8 mouse cellular contexts compared by ENCODE assay signal in the genomic region with DNA sequence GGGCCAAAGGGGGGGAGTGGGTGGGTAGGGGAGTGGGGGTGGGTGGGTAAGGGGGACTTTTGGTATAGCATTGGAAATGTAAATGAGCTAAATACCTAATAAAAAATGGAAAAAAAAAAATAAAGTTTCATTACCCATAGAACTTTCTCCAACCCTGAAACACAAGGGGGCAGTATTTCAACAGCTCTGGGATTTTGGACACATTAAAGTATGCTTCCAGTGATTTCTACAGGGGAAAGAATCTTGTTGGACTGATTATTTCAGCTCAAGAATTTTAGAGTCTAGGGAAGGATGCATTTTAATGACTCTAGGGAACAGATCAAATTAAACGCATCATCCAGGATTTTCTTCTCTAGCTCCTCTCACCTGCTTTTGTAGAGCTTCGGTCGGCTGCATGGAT.
DNase-seq lines count a peak whose midpoint lies in the region; ATAC-seq and TF ChIP-seq lines count a peak whose summit lies in the region.
"Not testable (repeated sequence)": the region's sequence is repeated elsewhere in the genome, so short reads cannot be mapped to it uniquely, and the experiment has no call there.

No protein-coding gene starts in this region.

- TF ChIP-seq CTCF in Patski (IDR thresholded peaks at IDR 0.05) = not testable (repeated sequence)
- peak; percentile 35 for TF ChIP-seq CTCF in heart, postnatal 0 days (IDR thresholded peaks at IDR 0.05; ENCODE audit: low read depth)
- TF ChIP-seq CTCF in liver, postnatal 0 days (IDR thresholded peaks at IDR 0.05; ENCODE audit: low read depth) = peak; percentile 31; the same call in 1 of the 2 replicates
- TF ChIP-seq CTCF in midbrain, postnatal 0 days (IDR thresholded peaks at IDR 0.05) = peak; percentile 68

- POLR2A ChIA-PET in Patski (lab: Charles Lee) = not testable (repeated sequence)

- not testable (repeated sequence) for H3K36me3 ChIP-seq in heart, postnatal 0 days (replicated peaks; ENCODE audit: control insufficient read depth, insufficient read depth, low read length); liver, postnatal 0 days (replicated peaks; ENCODE audit: insufficient read depth, low read length); midbrain, postnatal 0 days (ENCODE audit: insufficient read depth, low read length)

- not testable (repeated sequence) for H3K27me3 ChIP-seq in Patski; heart, postnatal 0 days (ENCODE audit: control insufficient read depth, insufficient read depth, low read length); liver, postnatal 0 days (ENCODE audit: insufficient read depth, low read length); midbrain, postnatal 0 days (ENCODE audit: insufficient read depth, low read length)

- H3K4me2 ChIP-seq in heart, postnatal 0 days (ENCODE audit: low read depth, low read length); liver, postnatal 0 days (ENCODE audit: low read depth, low read length); midbrain, postnatal 0 days (ENCODE audit: low read depth, low read length, poor library complexity, severe bottlenecking): not testable (repeated sequence)

- CTCF ChIA-PET in Patski (lab: Charles Lee) = interaction anchor here (0.9 to 1.9 kb wide), 8 partner anchors 10 to 711 kb away, joined by 3 to 8 read pairs (median 4); no protein-coding TSS in a partner anchor

- not testable (repeated sequence) for H3K4me1 ChIP-seq in heart, postnatal 0 days (ENCODE audit: control insufficient read depth, insufficient read depth); liver, postnatal 0 days (ENCODE audit: insufficient read depth); midbrain, postnatal 0 days (ENCODE audit: insufficient read depth, low read length)

- not testable (repeated sequence) for ATAC-seq in Patski; heart, postnatal 0 days (ENCODE audit: insufficient read depth, low read depth); liver, postnatal 0 days; midbrain, postnatal 0 days (ENCODE audit: low FRiP score)

- H3K27ac ChIP-seq in heart, postnatal 0 days (ENCODE audit: low read depth); liver, postnatal 0 days (ENCODE audit: low read depth); midbrain, postnatal 0 days (ENCODE audit: low read depth, low read length): not testable (repeated sequence)

- TF ChIP-seq EP300 in heart, postnatal 0 days (IDR thresholded peaks at IDR 0.05; ENCODE audit: low read depth); liver, postnatal 0 days (IDR thresholded peaks at IDR 0.05; ENCODE audit: low read depth): not testable (repeated sequence)

- DNase-seq in 3T3-L1 (ENCODE audit: low read depth, low spot score) (peak; percentile 22), Patski (ENCODE audit: low read depth, low spot score) (peak; percentile 6)
- peak; percentile 4 for DNase-seq in brain, embryonic 18.5 days (ENCODE audit: low read depth, low spot score)
- DNase-seq in embryo, embryonic 9.5 days (ENCODE audit: extremely low spot score) = peak; percentile 6
- DNase-seq in heart, postnatal 0 days (ENCODE audit: low spot score); liver, postnatal 0 days: not testable (repeated sequence)
- peak; percentile 3 to 4 for DNase-seq in kidney, postnatal 36 days
- peak; percentile 67 for DNase-seq in midbrain, postnatal 0 days (ENCODE audit: low spot score)

- not testable (repeated sequence) for H3K9ac ChIP-seq in heart, postnatal 0 days (replicated peaks; ENCODE audit: low read depth, low read length); liver, postnatal 0 days (replicated peaks); midbrain, postnatal 0 days (replicated peaks; ENCODE audit: low read length, poor library complexity, severe bottlenecking)

- H3K4me3 ChIP-seq in heart, postnatal 0 days (ENCODE audit: low read depth, low read length); liver, postnatal 0 days (ENCODE audit: low read depth, low read length); midbrain, postnatal 0 days (ENCODE audit: low read depth, low read length): not testable (repeated sequence)

- H3K9me3 ChIP-seq in heart, postnatal 0 days (replicated peaks; ENCODE audit: control insufficient read depth, low read length); liver, postnatal 0 days (ENCODE audit: low read length); midbrain, postnatal 0 days (ENCODE audit: low read length): not testable (repeated sequence)

- WGBS in heart, postnatal 0 days = 71% methylated on average over 3 of the region's 3 CpGs
- 60% methylated on average over 3 of the region's 3 CpGs for WGBS in liver, postnatal 0 days (ENCODE audit: insufficient replicate concordance)
- 53% methylated on average over 3 of the region's 3 CpGs for WGBS in midbrain, postnatal 0 days

- in situ Hi-C loops in Patski (cut with MboI; ENCODE audit: low pct_unique_long_range_greater_than_20kb) = not testable (repeated sequence)
